16 mouse cellular contexts compared by ENCODE assay signal in genomic region chr5:98986459-98986858, GRCm38 (mm10). TPM values are rescaled to one million over a fixed set of nuclear protein-coding genes. Genes with fewer than 3 reads are reported as not detected.
DNase-seq lines count a peak whose midpoint lies in the region; ATAC-seq and TF ChIP-seq lines count a peak whose summit lies in the region.
"Had no signal": no experiment of that assay in that cellular context is flagged by ENCODE, and none has a peak within 500 bp of the region (broad histone marks: within the 10 kb centered on the region; RNA-seq: fewer than 3 reads in every experiment).

No protein-coding gene starts in this region.

- intact Hi-C loops in gastrocnemius, adult 2 months (cut with DNase I): no loop called here

- no peaks in the 10 kb centered on the region for H3K9me3 ChIP-seq in forebrain, embryonic 10.5 days
- no peaks in the 10 kb centered on the region for H3K9me3 ChIP-seq in forebrain, embryonic 13.5 days (replicated peaks)
- no peaks in the 10 kb centered on the region for H3K9me3 ChIP-seq in intestine, embryonic 16.5 days (ENCODE audit: control insufficient read depth, low read length)
- no peaks in the 10 kb centered on the region for H3K9me3 ChIP-seq in midbrain, embryonic 12.5 days
- H3K9me3 ChIP-seq: limb, embryonic 15.5 days; liver, embryonic 15.5 days had no signal

- no peak for TF ChIP-seq CTCF in gastrocnemius, adult 2 months (IDR thresholded peaks at IDR 0.05)

- peaks cover 55% of the 10 kb centered on the region for H3K4me1 ChIP-seq in forebrain, embryonic 10.5 days
- H3K4me1 ChIP-seq in forebrain, embryonic 13.5 days: peaks cover 49% of the 10 kb centered on the region
- H3K4me1 ChIP-seq in intestine, embryonic 16.5 days (ENCODE audit: control insufficient read depth, insufficient read depth, low read length): no peaks in the 10 kb centered on the region; the same call in 1 of the 2 replicates
- peaks cover 40% of the 10 kb centered on the region for H3K4me1 ChIP-seq in midbrain, embryonic 12.5 days
- H3K4me1 ChIP-seq: liver, embryonic 15.5 days had no signal

- 0 out of 2 replicates have a peak overlapping the region, but pooled peaks have one; percentile 1 for H3K9ac ChIP-seq in forebrain, embryonic 13.5 days
- H3K9ac ChIP-seq in intestine, embryonic 16.5 days (ENCODE audit: low read depth, low read length): no peak overlapping the region
- H3K9ac ChIP-seq in midbrain, embryonic 12.5 days (replicated peaks): no peak overlapping the region
- H3K9ac ChIP-seq: limb, embryonic 15.5 days; liver, embryonic 15.5 days had no signal

- WGBS in forebrain, embryonic 10.5 days: 13% methylated on average over 4 of the region's 4 CpGs
- 1% methylated on average over 4 of the region's 4 CpGs for WGBS in forebrain, embryonic 13.5 days
- 42% methylated on average over 4 of the region's 4 CpGs for WGBS in intestine, embryonic 16.5 days
- 13% methylated on average over 4 of the region's 4 CpGs for WGBS in midbrain, embryonic 12.5 days

- H3K27ac ChIP-seq in forebrain, embryonic 10.5 days: peak overlapping the region; percentile 86
- H3K27ac ChIP-seq in forebrain, embryonic 13.5 days: peak overlapping the region; percentile 89
- peak overlapping the region; percentile 31; the same call in 1 of the 2 replicates for H3K27ac ChIP-seq in intestine, embryonic 16.5 days (ENCODE audit: low read length)
- H3K27ac ChIP-seq in midbrain, embryonic 12.5 days (replicated peaks): peak overlapping the region; percentile 16; the same call in 1 of the 2 replicates
- no peak overlapping the region for H3K27ac ChIP-seq in gastrocnemius, adult 2 months
- H3K27ac ChIP-seq: limb, embryonic 15.5 days; liver, embryonic 15.5 days had no signal

- peak; percentile 70 for ATAC-seq in forebrain, embryonic 13.5 days
- ATAC-seq in intestine, embryonic 16.5 days: no peak
- ATAC-seq in midbrain, embryonic 12.5 days (ENCODE audit: low FRiP score, low read depth): peak; percentile 25; the same call in 1 of the 2 replicates
- no peak for ATAC-seq in erythroblast, adult 5-6 weeks (replicated peaks; ENCODE audit: low FRiP score, poor library complexity, severe bottlenecking)

- H3K27me3 ChIP-seq in forebrain, embryonic 10.5 days (ENCODE audit: poor library complexity, severe bottlenecking): no peaks in the 10 kb centered on the region
- no peaks in the 10 kb centered on the region for H3K27me3 ChIP-seq in forebrain, embryonic 13.5 days
- no peaks in the 10 kb centered on the region for H3K27me3 ChIP-seq in intestine, embryonic 16.5 days (replicated peaks; ENCODE audit: control insufficient read depth, insufficient read depth, low read length)
- H3K27me3 ChIP-seq in midbrain, embryonic 12.5 days: no peaks in the 10 kb centered on the region
- H3K27me3 ChIP-seq: limb, embryonic 15.5 days; liver, embryonic 15.5 days had no signal

- H3K36me3 ChIP-seq in forebrain, embryonic 10.5 days (replicated peaks): no peaks in the 10 kb centered on the region
- H3K36me3 ChIP-seq in forebrain, embryonic 13.5 days (ENCODE audit: poor library complexity, severe bottlenecking): no peaks in the 10 kb centered on the region
- H3K36me3 ChIP-seq in intestine, embryonic 16.5 days (ENCODE audit: control insufficient read depth, insufficient read depth, low read length): no peaks in the 10 kb centered on the region
- no peaks in the 10 kb centered on the region for H3K36me3 ChIP-seq in midbrain, embryonic 12.5 days
- H3K36me3 ChIP-seq: limb, embryonic 15.5 days; liver, embryonic 15.5 days had no signal

- no peak overlapping the region; the same call in 1 of the 2 replicates for H3K4me3 ChIP-seq in forebrain, embryonic 10.5 days
- H3K4me3 ChIP-seq in forebrain, embryonic 13.5 days: no peak overlapping the region
- H3K4me3 ChIP-seq in intestine, embryonic 16.5 days (ENCODE audit: low read length): no peak overlapping the region
- no peak overlapping the region for H3K4me3 ChIP-seq in midbrain, embryonic 12.5 days
- no peak overlapping the region for H3K4me3 ChIP-seq in gastrocnemius, adult 2 months
- H3K4me3 ChIP-seq: limb, embryonic 15.5 days; liver, embryonic 15.5 days had no signal

- peak overlapping the region; percentile 22 for H3K4me2 ChIP-seq in forebrain, embryonic 13.5 days
- no peak overlapping the region for H3K4me2 ChIP-seq in intestine, embryonic 16.5 days (ENCODE audit: low read depth, low read length)
- no peak overlapping the region for H3K4me2 ChIP-seq in midbrain, embryonic 12.5 days (replicated peaks)
- H3K4me2 ChIP-seq: limb, embryonic 15.5 days; liver, embryonic 15.5 days had no signal

- DNase-seq in forebrain, embryonic 10.5 days (ENCODE audit: extremely low spot score, low spot score): no peak
- DNase-seq in kidney, postnatal 4 days: no peak
- DNase-seq in gastrocnemius, adult 2 months: no peak
- no peak for DNase-seq in right cerebral cortex, postnatal 25 days
- DNase-seq: cerebellum, adult 9-11 months; gastrocnemius, postnatal 14 days; heart, adult 18-20 months; thymus, adult 2 months had no signal

RNA-seq across cellular contexts. Expression of gene Prkg2, which starts 50.7 kb away (rescaled TPM):
- 1.6 and 2.0 TPM in 2 replicates for polyA plus RNA-seq in forebrain, embryonic 10.5 days (2016; fragmentation: Nextera tagmentation; extraction: Ambion mirVana)
- polyA plus RNA-seq in forebrain, embryonic 13.5 days (2015; fragmentation: Nextera tagmentation; extraction: Ambion mirVana): 2.2 and 2.5 TPM in 2 replicates
- polyA plus RNA-seq in intestine, embryonic 16.5 days (2015; fragmentation: Nextera tagmentation; extraction: Ambion mirVana): 24.1 and 46.9 TPM in 2 replicates
- 2.1 and 4.5 TPM in 2 replicates for polyA plus RNA-seq in midbrain, embryonic 12.5 days (2016; fragmentation: Nextera tagmentation; extraction: Ambion mirVana)
- under 1 TPM; 0.66 to 0.75 TPM for total RNA-seq in gastrocnemius, adult 2 months (2021)
- total RNA-seq in erythroblast, adult 5-6 weeks (2015; ENCODE audit: low replicate concordance): not detected in 2 replicates
- not detected in 2 replicates for total RNA-seq in erythroblast, adult 5-6 weeks (2017; ENCODE audit: low replicate concordance)
- total RNA-seq: hematopoietic stem cell, adult 5-6 weeks; megakaryocyte progenitor cell, adult 5-6 weeks had no signal

Comparison
In these comparisons a context has a peak if more than half of its experiments do, and no peak if none do; other contexts are left out.
1. ATAC-seq: peak in forebrain, embryonic 13.5 days (single experiment) and midbrain, embryonic 12.5 days (single experiment); none in intestine, embryonic 16.5 days (single experiment) and erythroblast, adult 5-6 weeks (single experiment).